In the genomic region with DNA sequence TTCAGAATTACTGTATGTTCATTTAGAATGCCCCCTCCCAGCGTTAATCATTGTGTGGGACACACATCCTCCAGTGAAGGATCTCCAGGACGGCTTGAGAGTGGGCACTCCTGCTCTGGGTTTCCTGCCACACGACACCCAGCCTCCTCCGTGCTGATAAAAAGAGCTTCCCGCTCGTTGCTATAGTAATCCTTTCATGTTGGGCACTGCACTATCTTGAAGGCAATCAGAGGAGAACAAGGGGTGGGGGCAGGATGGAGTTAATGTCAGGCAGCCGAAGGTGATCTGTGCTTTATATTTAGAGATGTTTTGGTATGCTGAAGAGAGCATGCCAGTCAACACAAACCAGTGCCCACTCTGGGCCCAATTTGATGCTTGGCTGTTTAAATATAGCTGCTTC, we compare ENCODE assay signal across 14 mouse cellular contexts.
A peak's percentile ranks its signal among the peaks of the same experiment; 100 is the strongest.
DNase-seq lines count a peak whose midpoint lies in the region; ATAC-seq and TF ChIP-seq lines count a peak whose summit lies in the region.
"Had no signal": no experiment of that assay in that cellular context is flagged by ENCODE, and none has a peak within 500 bp of the region (broad histone marks: within the 10 kb centered on the region; RNA-seq: fewer than 3 reads in every experiment).

No protein-coding gene starts in this region.

- no peak for DNase-seq in frontal cortex, postnatal 25 days (ENCODE audit: low spot score in 2 of 2)
- peak; percentile 25 for DNase-seq in embryo, embryonic 10.5 days (ENCODE audit: low spot score)
- DNase-seq in induced T-regulatory cell, adult 2 months (ENCODE audit: low read depth): peak; percentile 1
- no peak for DNase-seq in cerebellum, adult 2 months
- DNase-seq in gastrocnemius, postnatal 10 days: no peak
- DNase-seq in gastrocnemius, postnatal 36 days: no peak
- DNase-seq: B cell, adult 2 months; cerebellum, adult 11 months; gastrocnemius, postnatal 25 days; kidney, adult 18-20 months; spleen, adult 18-20 months had no signal

- no peaks in the 10 kb centered on the region for H3K9me3 ChIP-seq in neural tube, embryonic 15.5 days (replicated peaks)
- H3K9me3 ChIP-seq: limb, embryonic 13.5 days had no signal

- no peaks in the 10 kb centered on the region for H3K36me3 ChIP-seq in neural tube, embryonic 15.5 days
- H3K36me3 ChIP-seq: limb, embryonic 13.5 days had no signal

- no peaks in the 10 kb centered on the region for H3K27me3 ChIP-seq in neural tube, embryonic 15.5 days (replicated peaks)
- H3K27me3 ChIP-seq in cerebellum, adult 2 months (ENCODE audit: control insufficient read depth, insufficient read depth, low read length): no peaks in the 10 kb centered on the region
- H3K27me3 ChIP-seq: limb, embryonic 13.5 days had no signal

- peak; percentile 84 for ATAC-seq in frontal cortex, adult (ENCODE audit: low TSS enrichment)
- peak; percentile 47; the same call in 1 of the 2 replicates for ATAC-seq in neural tube, embryonic 15.5 days (ENCODE audit: low FRiP score)

- 12% methylated on average over 7 of the region's 7 CpGs for WGBS in neural tube, embryonic 15.5 days
- WGBS in cerebellum, adult 2 months: 73% methylated on average over 7 of the region's 7 CpGs

- H3K4me2 ChIP-seq in neural tube, embryonic 15.5 days: no peak overlapping the region
- H3K4me2 ChIP-seq: limb, embryonic 13.5 days had no signal

- no peak overlapping the region for H3K4me3 ChIP-seq in neural tube, embryonic 15.5 days (replicated peaks)
- H3K4me3 ChIP-seq in cerebellum, adult 2 months (replicated peaks; ENCODE audit: insufficient read depth, low read depth, low read length): no peak overlapping the region
- H3K4me3 ChIP-seq: limb, embryonic 13.5 days had no signal

- intact Hi-C loops in gastrocnemius, postnatal 36 days (cut with DNase I): no loop called here

- peaks cover 28% of the 10 kb centered on the region for H3K4me1 ChIP-seq in neural tube, embryonic 15.5 days
- H3K4me1 ChIP-seq in cerebellum, adult 2 months (ENCODE audit: control insufficient read depth, insufficient read depth, low read length): peaks cover 21% of the 10 kb centered on the region

- no peak for TF ChIP-seq POLR2A in cerebellum, adult 2 months (IDR thresholded peaks at IDR 0.05; ENCODE audit: borderline replicate concordance, insufficient read depth, low read length)

- H3K9ac ChIP-seq in neural tube, embryonic 15.5 days (replicated peaks): no peak overlapping the region
- H3K9ac ChIP-seq: limb, embryonic 13.5 days had no signal

- no peak overlapping the region; the same call in 1 of the 2 replicates for H3K27ac ChIP-seq in neural tube, embryonic 15.5 days (replicated peaks)
- no peak overlapping the region for H3K27ac ChIP-seq in cerebellum, adult 2 months (ENCODE audit: insufficient read depth, low read length)
- H3K27ac ChIP-seq: limb, embryonic 13.5 days had no signal

- TF ChIP-seq CTCF in cerebellum, adult 2 months (IDR thresholded peaks at IDR 0.05; ENCODE audit: borderline replicate concordance, insufficient read depth, low read depth, low read length): no peak

Comparison
In these comparisons a context has a peak if more than half of its experiments do, and no peak if none do; other contexts are left out.
1. DNase-seq: peak in embryo, embryonic 10.5 days (single experiment) and induced T-regulatory cell, adult 2 months (single experiment); none in frontal cortex, postnatal 25 days (0 of 2), cerebellum, adult 2 months (0 of 2), gastrocnemius, postnatal 10 days (single experiment) and gastrocnemius, postnatal 36 days (0 of 2).